ENCODE assay signal across 12 mouse cellular contexts in genomic region chr17:33649781-33650475, GRCm38 (mm10). TPM values are rescaled to one million over a fixed set of nuclear protein-coding genes. Genes with fewer than 3 reads are reported as not detected.
DNase-seq lines count a peak whose midpoint lies in the region; ATAC-seq and TF ChIP-seq lines count a peak whose summit lies in the region.
"Had no signal": no experiment of that assay in that cellular context is flagged by ENCODE, and none has a peak within 500 bp of the region (broad histone marks: within the 10 kb centered on the region; RNA-seq: fewer than 3 reads in every experiment).

No protein-coding gene starts in this region.

- no peaks in the 10 kb centered on the region for H3K4me1 ChIP-seq in hindbrain, embryonic 12.5 days
- H3K4me1 ChIP-seq in hindbrain, embryonic 10.5 days (replicated peaks), result no peaks in the 10 kb centered on the region
- H3K4me1 ChIP-seq in ES-Bruce4 (ENCODE audit: control insufficient read depth, insufficient read depth, low read length), result no peaks in the 10 kb centered on the region
- no peaks in the 10 kb centered on the region for H3K4me1 ChIP-seq in embryonic facial prominence, embryonic 10.5 days
- no peaks in the 10 kb centered on the region for H3K4me1 ChIP-seq in liver, embryonic 13.5 days (replicated peaks)
- no peaks in the 10 kb centered on the region for H3K4me1 ChIP-seq in kidney, adult 2 months (ENCODE audit: control insufficient read depth, insufficient read depth, low read length)

- TF ChIP-seq CTCF in ES-Bruce4 (IDR thresholded peaks at IDR 0.05; ENCODE audit: low read depth, low read length), result no peak
- TF ChIP-seq CTCF in kidney, adult 2 months (conservative IDR thresholded peaks at IDR 0.05; ENCODE audit: insufficient read depth, insufficient read length, low read depth, low read length), result no peak

- ATAC-seq in hindbrain, embryonic 12.5 days (ENCODE audit: low FRiP score), result peak; percentile 32; the same call in 1 of the 2 replicates
- ATAC-seq in liver, embryonic 13.5 days (ENCODE audit: low read depth), result peak; percentile 29; the same call in 1 of the 2 replicates

- H3K27ac ChIP-seq in hindbrain, embryonic 12.5 days, result no peak overlapping the region
- no peak overlapping the region for H3K27ac ChIP-seq in hindbrain, embryonic 10.5 days
- H3K27ac ChIP-seq in ES-Bruce4 (ENCODE audit: insufficient read depth, low read length), result no peak overlapping the region
- no peak overlapping the region for H3K27ac ChIP-seq in embryonic facial prominence, embryonic 10.5 days (replicated peaks)
- H3K27ac ChIP-seq in liver, embryonic 13.5 days, result no peak overlapping the region
- no peak overlapping the region for H3K27ac ChIP-seq in kidney, adult 2 months (ENCODE audit: insufficient read depth, low read depth, low read length)

- no peak for TF ChIP-seq EP300 in ES-Bruce4 (IDR thresholded peaks at IDR 0.05; ENCODE audit: insufficient read depth, low read depth, low read length)

- DNase-seq in hindbrain, embryonic 10.5 days (ENCODE audit: low spot score), result no peak
- DNase-seq in embryonic facial prominence, embryonic 10.5 days (ENCODE audit: low spot score), result peak; percentile 8
- DNase-seq in liver, embryonic 13.5 days, result no peak
- DNase-seq in cerebellum, adult 8-10 months, result no peak
- no peak for DNase-seq in kidney, adult 2 months
- DNase-seq: adrenal gland, postnatal 10 days; cerebellum, adult 2 months; heart, adult 18-20 months; lung, embryonic 14.5 days; thymus, postnatal 25 days had no signal

- H3K27me3 ChIP-seq in hindbrain, embryonic 12.5 days, result no peaks in the 10 kb centered on the region
- H3K27me3 ChIP-seq in hindbrain, embryonic 10.5 days (ENCODE audit: insufficient read depth, poor library complexity, severe bottlenecking), result no peaks in the 10 kb centered on the region
- no peaks in the 10 kb centered on the region for H3K27me3 ChIP-seq in ES-Bruce4 (ENCODE audit: control insufficient read depth, insufficient read depth, low read length, poor library complexity, severe bottlenecking)
- no peaks in the 10 kb centered on the region for H3K27me3 ChIP-seq in embryonic facial prominence, embryonic 10.5 days (replicated peaks; ENCODE audit: low read depth, poor library complexity, severe bottlenecking)
- no peaks in the 10 kb centered on the region for H3K27me3 ChIP-seq in liver, embryonic 13.5 days
- H3K27me3 ChIP-seq in kidney, adult 2 months (replicated peaks; ENCODE audit: control insufficient read depth, insufficient read depth, low read length), result no peaks in the 10 kb centered on the region

- no peak overlapping the region for H3K4me2 ChIP-seq in hindbrain, embryonic 12.5 days (replicated peaks)
- H3K4me2 ChIP-seq in liver, embryonic 13.5 days, result no peak overlapping the region
- H3K4me2 ChIP-seq: lung, embryonic 14.5 days had no signal

- no peaks in the 10 kb centered on the region for H3K9me3 ChIP-seq in hindbrain, embryonic 12.5 days (replicated peaks)
- no peaks in the 10 kb centered on the region for H3K9me3 ChIP-seq in hindbrain, embryonic 10.5 days
- no peaks in the 10 kb centered on the region for H3K9me3 ChIP-seq in ES-Bruce4 (replicated peaks; ENCODE audit: control insufficient read depth, insufficient read depth, low read length, poor library complexity, severe bottlenecking)
- no peaks in the 10 kb centered on the region for H3K9me3 ChIP-seq in embryonic facial prominence, embryonic 10.5 days
- H3K9me3 ChIP-seq in liver, embryonic 13.5 days (replicated peaks), result no peaks in the 10 kb centered on the region

- 98% methylated on average over 34 of the region's 34 CpGs for WGBS in hindbrain, embryonic 12.5 days
- WGBS in hindbrain, embryonic 10.5 days, result 99% methylated on average over 34 of the region's 34 CpGs
- WGBS in embryonic facial prominence, embryonic 10.5 days, result 97% methylated on average over 34 of the region's 34 CpGs
- 95% methylated on average over 34 of the region's 34 CpGs for WGBS in liver, embryonic 13.5 days (ENCODE audit: insufficient replicate concordance)
- WGBS in kidney, adult 2 months, result 98% methylated on average over 34 of the region's 34 CpGs

- no peak overlapping the region for H3K4me3 ChIP-seq in hindbrain, embryonic 12.5 days
- no peak overlapping the region for H3K4me3 ChIP-seq in hindbrain, embryonic 10.5 days
- H3K4me3 ChIP-seq in ES-Bruce4 (ENCODE audit: low read depth, low read length), result peak overlapping the region; percentile 5
- no peak overlapping the region for H3K4me3 ChIP-seq in embryonic facial prominence, embryonic 10.5 days
- H3K4me3 ChIP-seq in liver, embryonic 13.5 days (replicated peaks), result no peak overlapping the region
- no peak overlapping the region for H3K4me3 ChIP-seq in kidney, adult 2 months (ENCODE audit: insufficient read depth, low read depth, low read length)

- no peak overlapping the region for H3K9ac ChIP-seq in hindbrain, embryonic 12.5 days
- H3K9ac ChIP-seq in ES-Bruce4 (ENCODE audit: low read depth, poor library complexity, severe bottlenecking), result no peak overlapping the region
- no peak overlapping the region for H3K9ac ChIP-seq in liver, embryonic 13.5 days
- H3K9ac ChIP-seq: lung, embryonic 14.5 days had no signal

- no peak for TF ChIP-seq POLR2A in ES-Bruce4 (IDR thresholded peaks at IDR 0.05; ENCODE audit: insufficient read depth, low read length)
- TF ChIP-seq POLR2A in kidney, adult 2 months (IDR thresholded peaks at IDR 0.05; ENCODE audit: low read depth, low read length), result no peak

- H3K36me3 ChIP-seq in hindbrain, embryonic 12.5 days, result peaks cover 89% of the 10 kb centered on the region
- peaks cover 100% of the 10 kb centered on the region for H3K36me3 ChIP-seq in hindbrain, embryonic 10.5 days
- peaks cover 71% of the 10 kb centered on the region for H3K36me3 ChIP-seq in ES-Bruce4 (ENCODE audit: control insufficient read depth, insufficient read depth, low read length, poor library complexity, severe bottlenecking)
- peaks cover 100% of the 10 kb centered on the region for H3K36me3 ChIP-seq in embryonic facial prominence, embryonic 10.5 days (replicated peaks)
- peaks cover 97% of the 10 kb centered on the region for H3K36me3 ChIP-seq in liver, embryonic 13.5 days
- peaks cover 12% of the 10 kb centered on the region for H3K36me3 ChIP-seq in kidney, adult 2 months (ENCODE audit: control insufficient read depth, insufficient read depth, low read length)

RNA-seq across cellular contexts. Expression of gene Pram1, which starts 12.1 kb away (rescaled TPM):
- polyA plus RNA-seq in hindbrain, embryonic 12.5 days (2016; fragmentation: Nextera tagmentation; extraction: Ambion mirVana), result 0.45 and 1.0 TPM in 2 replicates
- 0.31 and 0.75 TPM in 2 replicates for polyA plus RNA-seq in hindbrain, embryonic 10.5 days (2016; fragmentation: Nextera tagmentation; extraction: Ambion mirVana)
- polyA plus RNA-seq in ES-Bruce4 (2011; ENCODE audit: insufficient read depth, insufficient read length, low read depth, missing spikeins), result not detected in 2 replicates
- 0.55 and 0.65 TPM in 2 replicates for polyA plus RNA-seq in embryonic facial prominence, embryonic 10.5 days (2016; fragmentation: Nextera tagmentation; extraction: Ambion mirVana)
- polyA plus RNA-seq in liver, embryonic 13.5 days (2015; fragmentation: Nextera tagmentation; extraction: Ambion mirVana), result 0.63 and 0.76 TPM in 2 replicates
- 0.34 and 0.48 TPM in 2 replicates for polyA plus RNA-seq in kidney, adult 2 months (2012; rRNA removed)

RNA-seq across cellular contexts. Expression of gene Zfp414, which starts 21.0 kb away (rescaled TPM):
- polyA plus RNA-seq in hindbrain, embryonic 12.5 days (2016; fragmentation: Nextera tagmentation; extraction: Ambion mirVana), result 47.6 and 48.1 TPM in 2 replicates
- 55.3 and 64.5 TPM in 2 replicates for polyA plus RNA-seq in hindbrain, embryonic 10.5 days (2016; fragmentation: Nextera tagmentation; extraction: Ambion mirVana)
- 31.9 and 39.5 TPM in 2 replicates for polyA plus RNA-seq in ES-Bruce4 (2011; ENCODE audit: insufficient read depth, insufficient read length, low read depth, missing spikeins)
- 53.4 and 58.1 TPM in 2 replicates for polyA plus RNA-seq in embryonic facial prominence, embryonic 10.5 days (2016; fragmentation: Nextera tagmentation; extraction: Ambion mirVana)
- 22.2 and 24.2 TPM in 2 replicates for polyA plus RNA-seq in liver, embryonic 13.5 days (2015; fragmentation: Nextera tagmentation; extraction: Ambion mirVana)
- 43.2 and 44.0 TPM in 2 replicates for polyA plus RNA-seq in kidney, adult 2 months (2012; rRNA removed)

RNA-seq across cellular contexts. Expression of gene Hnrnpm, which starts 36.7 kb away (rescaled TPM):
- 390 and 450 TPM in 2 replicates for polyA plus RNA-seq in hindbrain, embryonic 12.5 days (2016; fragmentation: Nextera tagmentation; extraction: Ambion mirVana)
- 317 and 482 TPM in 2 replicates for polyA plus RNA-seq in hindbrain, embryonic 10.5 days (2016; fragmentation: Nextera tagmentation; extraction: Ambion mirVana)
- 607 and 610 TPM in 2 replicates for polyA plus RNA-seq in ES-Bruce4 (2011; ENCODE audit: insufficient read depth, insufficient read length, low read depth, missing spikeins)
- polyA plus RNA-seq in embryonic facial prominence, embryonic 10.5 days (2016; fragmentation: Nextera tagmentation; extraction: Ambion mirVana), result 567 and 569 TPM in 2 replicates
- 160 and 237 TPM in 2 replicates for polyA plus RNA-seq in liver, embryonic 13.5 days (2015; fragmentation: Nextera tagmentation; extraction: Ambion mirVana)
- 49.9 and 50.7 TPM in 2 replicates for polyA plus RNA-seq in kidney, adult 2 months (2012; rRNA removed)
